Mouse (Mus musculus) midbrain, postnatal 0 days (tissue): ENCODE measurements around the gene Sucla2. TPM values are rescaled to one million over a fixed set of nuclear protein-coding genes. Genes with fewer than 3 reads are reported as not detected.

Source experiments
- ATAC-seq: fragments of 200-750 bp; cut with Nextera tagmentation; 2 replicates; pipeline ENCODE4 v1.8.0; 2017; ENCODE audit warnings: moderate number of reproducible peaks, mild to moderate bottlenecking, moderate TSS enrichment, moderate library complexity; ENCODE audit not compliant: low FRiP score
- DNase-seq: peaks from one replicate; pipeline ENCODE4 v3.0.0-alpha.2; 2015; ENCODE audit warnings: low spot score
- H3K27ac ChIP-seq: fragments of 300-500 bp; sonication (generic); 2 replicates; pipeline ENCODE4 v1.5.1; 2014; ENCODE audit warnings: low read depth, mild to moderate bottlenecking, low read length, mixed read lengths
- H3K27me3 ChIP-seq: fragments of 300-500 bp; sonication (generic); 2 replicates; pipeline ENCODE4 v1.6.1; 2014; ENCODE audit warnings: low read length, control low read depth, mixed read lengths; ENCODE audit not compliant: insufficient read depth
- H3K36me3 ChIP-seq: fragments of 300-500 bp; sonication (generic); 2 replicates; pipeline ENCODE4 v1.6.1; 2014; ENCODE audit warnings: low read length, control low read depth, mixed read lengths; ENCODE audit not compliant: insufficient read depth
- H3K4me1 ChIP-seq: fragments of 300-500 bp; sonication (generic); 2 replicates; pipeline ENCODE4 v1.6.1; 2014; ENCODE audit warnings: mild to moderate bottlenecking, control low read depth, antibody characterized with exemption, low read length, mixed read lengths; ENCODE audit not compliant: insufficient read depth
- H3K4me2 ChIP-seq: fragments of 300-500 bp; sonication (generic); 2 replicates; pipeline ENCODE4 v1.6.1; 2014; ENCODE audit warnings: low read depth, mild to moderate bottlenecking, low read length, mixed read lengths; ENCODE audit not compliant: poor library complexity, severe bottlenecking
- H3K4me3 ChIP-seq: fragments of 300-500 bp; sonication (generic); 2 replicates; pipeline ENCODE4 v1.5.1; 2014; ENCODE audit warnings: low read depth, mild to moderate bottlenecking, low read length, moderate library complexity
- H3K9ac ChIP-seq: fragments of 300-500 bp; sonication (generic); replicated peaks from 2 replicates; pipeline ENCODE4 v1.6.1; 2014; ENCODE audit warnings: mild to moderate bottlenecking, low read length, moderate library complexity, mixed read lengths; ENCODE audit not compliant: poor library complexity, severe bottlenecking
- H3K9me3 ChIP-seq: fragments of 300-500 bp; sonication (generic); 2 replicates; pipeline ENCODE4 v1.6.1; 2016; ENCODE audit warnings: low read length, control low read depth
- CTCF ChIP-seq: IDR thresholded peaks from 2 replicates; pipeline ENCODE4 v1.5.1; 2016; ENCODE audit warnings: antibody characterized with exemption, mild to moderate bottlenecking
- WGBS: fragments of 180-500 bp; shearing (Covaris S2); extraction: QIAGEN DNeasy Blood & Tissue Kit; methylation state at CpG from one replicate; pipeline ENCODE4 v1.1.7; 2014; 5-methylcytosine and 5-hydroxymethylcytosine counted together
- polyA plus RNA-seq: library from polyadenylated mRNA; unstranded; fragments of >200 nt; fragmentation: Nextera tagmentation; extraction: Ambion mirVana; gene quantifications from 2 replicates; pipeline ENCODE4 v1.2.1, GENCODE M21; 2015
- total RNA-seq: library from RNA; depleted of rRNA; stranded (reverse); fragments of >200 nt; gene quantifications from 2 replicates; pipeline ENCODE4 v1.2.3, GENCODE M21; 2014

The Sucla2 gene
- total and polyA plus RNA-seq, 2 experiments from 2014 or later: 70.5 to 150 TPM

DNA sequence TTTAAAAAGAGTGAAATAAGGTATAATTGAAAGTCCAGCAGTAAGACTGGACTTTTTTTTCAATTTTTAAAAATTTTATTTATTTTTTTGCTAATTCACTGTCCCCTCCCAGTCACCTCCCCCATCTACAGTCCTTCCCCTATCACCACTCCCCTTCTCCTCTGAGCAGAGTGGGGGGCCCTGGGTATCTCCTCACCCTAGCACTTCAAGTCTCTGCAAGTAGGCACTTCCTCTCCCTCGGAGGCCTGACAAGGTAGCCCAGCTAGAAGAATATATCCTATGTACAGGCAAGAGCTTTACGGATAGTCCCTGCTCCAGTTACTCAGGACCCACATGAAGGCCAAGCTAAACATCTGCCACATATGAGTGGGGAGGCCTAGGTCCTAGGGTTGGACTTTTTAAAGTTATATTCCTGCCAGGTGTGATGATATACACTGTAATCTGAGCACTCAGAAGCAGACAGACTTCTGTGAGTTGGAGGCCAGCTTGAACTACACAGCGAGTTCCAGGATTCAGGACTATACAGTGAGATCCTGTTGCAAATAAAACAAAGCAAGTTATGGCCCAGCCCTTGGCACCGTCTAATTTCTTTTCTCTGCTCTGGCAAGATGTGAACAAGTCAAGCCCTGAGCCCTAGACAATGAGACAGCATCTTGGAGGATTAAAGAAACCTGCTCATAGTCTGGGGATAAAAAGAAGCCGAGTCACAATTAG is 41.4 kb upstream of the Sucla2 start:
- 69% methylated on average over 5 of the region's 5 CpGs for WGBS
- Histone ChIP-seq H3K27me3 (no peaks in the 10 kb centered on the region), H3K27ac (no peak overlapping the region), H3K4me3 (no peak overlapping the region), H3K36me3 (no peaks in the 10 kb centered on the region), H3K4me1 (no peaks in the 10 kb centered on the region), H3K4me2 (no peak overlapping the region), H3K9me3 (no peaks in the 10 kb centered on the region), H3K9ac (no peak overlapping the region)
- ATAC-seq: no peak
- no peak for TF ChIP-seq CTCF
- no peak for DNase-seq

DNA sequence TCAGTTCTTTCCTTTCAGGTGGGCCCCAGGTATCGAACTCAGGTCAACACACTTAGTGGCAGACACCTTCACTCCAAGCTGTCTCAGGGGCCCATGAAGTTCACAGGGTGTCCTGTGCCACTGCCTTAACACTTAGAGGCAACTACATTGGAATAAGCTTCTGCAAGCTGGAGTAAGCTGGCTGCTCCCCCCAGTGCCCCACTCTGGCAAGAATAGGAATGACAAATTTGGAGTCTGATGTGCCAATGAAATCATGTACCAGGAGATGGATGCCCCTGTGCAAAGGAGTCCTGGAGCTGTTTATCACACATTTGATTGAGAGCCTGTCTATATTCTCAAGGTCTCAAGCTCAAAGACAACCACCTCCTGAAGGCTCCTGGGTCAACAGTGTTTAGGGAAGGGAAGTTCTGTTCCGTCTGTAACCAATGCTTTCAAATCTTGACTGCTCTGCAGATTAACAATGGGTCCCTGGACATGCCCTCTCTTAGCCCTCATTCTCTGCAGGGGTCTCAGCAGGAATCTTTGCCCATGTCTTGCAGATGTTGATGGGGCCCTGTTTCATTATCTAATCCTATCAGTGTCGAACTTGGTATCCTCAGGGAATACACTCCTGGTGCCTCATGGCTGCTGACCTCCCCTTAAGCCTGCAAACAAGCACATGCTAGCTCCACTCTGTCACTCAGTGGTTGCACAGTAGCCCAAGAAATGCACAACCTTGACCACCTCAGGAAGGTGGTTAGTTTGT is 40.6 kb upstream of the Sucla2 start:
- ATAC-seq (no peak), DNase-seq (no peak)
- Histone ChIP-seq H3K4me2 (no peak overlapping the region), H3K4me3 (no peak overlapping the region), H3K4me1 (no peaks in the 10 kb centered on the region), H3K27ac (no peak overlapping the region), H3K9ac (no peak overlapping the region), H3K9me3 (no peaks in the 10 kb centered on the region), H3K27me3 (no peaks in the 10 kb centered on the region), H3K36me3 (no peaks in the 10 kb centered on the region)
- WGBS: 63% methylated on average over 3 of the region's 3 CpGs
- TF ChIP-seq CTCF: no peak; the same call in 1 of the 2 replicates

- DNase-seq: no peak
- no peaks in the 10 kb centered on the region for H3K27me3 ChIP-seq
- H3K9me3 ChIP-seq: no peaks in the 10 kb centered on the region
- no peak overlapping the region for H3K27ac ChIP-seq
- 78% methylated on average over 5 of the region's 5 CpGs for WGBS
- H3K4me1 ChIP-seq: no peaks in the 10 kb centered on the region
- H3K4me2 ChIP-seq: no peak overlapping the region
- no peak for TF ChIP-seq CTCF
- H3K36me3 ChIP-seq: no peaks in the 10 kb centered on the region
- no peak overlapping the region for H3K9ac ChIP-seq
- no peak for ATAC-seq
- H3K4me3 ChIP-seq: no peak overlapping the region
These were observed 38.5 kb upstream of the Sucla2 start for GRCm38 (mm10) chr14:73486641-73487040.

- Histone ChIP-seq H3K4me1 (no peaks in the 10 kb centered on the region), H3K36me3 (no peaks in the 10 kb centered on the region), H3K27me3 (no peaks in the 10 kb centered on the region), H3K27ac (no peak overlapping the region), H3K4me3 (no peak overlapping the region), H3K4me2 (no peak overlapping the region), H3K9me3 (no peaks in the 10 kb centered on the region), H3K9ac (no peak overlapping the region)
- TF ChIP-seq CTCF: no peak
- ATAC-seq: no peak
- no peak for DNase-seq
- WGBS: 95% methylated on average over 6 of the region's 6 CpGs
These were observed 31.8 kb upstream of the Sucla2 start for GRCm38 (mm10) chr14:73493356-73493755.

DNA sequence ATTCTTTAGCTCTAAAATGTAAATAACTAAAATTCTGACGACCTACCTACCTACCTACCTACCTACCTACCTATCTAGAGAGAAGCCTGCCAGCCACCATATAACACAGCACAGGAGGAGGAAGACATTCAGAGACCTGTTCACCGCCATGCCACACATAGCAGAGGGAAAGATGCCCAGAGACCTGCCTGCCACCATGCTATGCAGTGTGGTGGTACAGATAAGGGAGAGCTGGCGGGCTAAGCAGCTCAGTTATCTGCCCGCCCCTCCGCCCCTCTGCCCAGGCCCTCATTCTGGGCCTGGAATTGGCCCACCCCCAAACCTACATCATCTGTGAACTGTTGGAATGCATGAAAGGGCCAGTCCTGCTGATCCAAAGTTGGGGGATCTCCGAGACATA is 31.0 kb upstream of the Sucla2 start:
- Histone ChIP-seq H3K4me2 (no peak overlapping the region), H3K27me3 (no peaks in the 10 kb centered on the region), H3K4me1 (no peaks in the 10 kb centered on the region), H3K9me3 (no peaks in the 10 kb centered on the region), H3K9ac (no peak overlapping the region), H3K27ac (no peak overlapping the region), H3K4me3 (no peak overlapping the region), H3K36me3 (no peaks in the 10 kb centered on the region)
- WGBS: 75% methylated on average over 6 of the region's 6 CpGs
- DNase-seq: no peak
- no peak for TF ChIP-seq CTCF
- no peak for ATAC-seq

GRCm38 (mm10) chr14:73495753-73496152 is 29.4 kb upstream of the Sucla2 start:
- Histone ChIP-seq H3K27ac (no peak overlapping the region), H3K27me3 (no peaks in the 10 kb centered on the region), H3K4me3 (no peak overlapping the region), H3K4me1 (no peaks in the 10 kb centered on the region), H3K4me2 (no peak overlapping the region), H3K9me3 (no peaks in the 10 kb centered on the region), H3K9ac (no peak overlapping the region), H3K36me3 (no peaks in the 10 kb centered on the region)
- WGBS: 78% methylated on average over 7 of the region's 7 CpGs
- ATAC-seq: no peak
- DNase-seq: no peak
- TF ChIP-seq CTCF: no peak
